Mouse (Mus musculus) midbrain, embryonic 10.5 days (tissue): Measurements from ENCODE around the gene Glipr1l3. TPM values are rescaled to one million over a fixed set of nuclear protein-coding genes. Genes with fewer than 3 reads are reported as not detected.
"Not testable (repeated sequence)": the region's sequence is repeated elsewhere in the genome, so short reads cannot be mapped to it uniquely, and the experiment has no call there.

ENCODE experiments used
- DNase-seq: peaks from one replicate; pipeline ENCODE4 v3.0.0-alpha.2; 2017; ENCODE audit warnings: low spot score
- H3K27ac ChIP-seq: fragments of 300-500 bp; sonication (generic); replicated peaks from 2 replicates; pipeline ENCODE4 v1.5.1; 2016; ENCODE audit warnings: mild to moderate bottlenecking
- H3K27me3 ChIP-seq: fragments of 300-500 bp; sonication (generic); 2 replicates; pipeline ENCODE4 v1.6.1; 2016; ENCODE audit warnings: low read depth, mild to moderate bottlenecking; ENCODE audit not compliant: poor library complexity, severe bottlenecking
- H3K36me3 ChIP-seq: fragments of 300-500 bp; sonication (generic); 2 replicates; pipeline ENCODE4 v1.6.1; 2016; ENCODE audit warnings: mild to moderate bottlenecking, moderate library complexity
- H3K4me1 ChIP-seq: fragments of 300-500 bp; sonication (generic); 2 replicates; pipeline ENCODE4 v1.6.1; 2016
- H3K4me3 ChIP-seq: fragments of 300-500 bp; sonication (generic); 2 replicates; pipeline ENCODE4 v1.5.1; 2016; ENCODE audit warnings: mild to moderate bottlenecking, moderate library complexity
- H3K9me3 ChIP-seq: fragments of 300-500 bp; sonication (generic); replicated peaks from 2 replicates; pipeline ENCODE4 v1.6.1; 2016; ENCODE audit warnings: mild to moderate bottlenecking
- WGBS: fragments of 180-500 bp; shearing (Covaris S2); methylation state at CpG from one replicate; pipeline ENCODE4 v1.1.7; 2016; 5-methylcytosine and 5-hydroxymethylcytosine counted together
- polyA plus RNA-seq: library from polyadenylated mRNA; unstranded; fragments of >200 nt; fragmentation: Nextera tagmentation; extraction: Ambion mirVana; gene quantifications from 2 replicates; pipeline ENCODE4 v1.2.1, GENCODE M21; 2016

Gene Glipr1l3
- polyA plus RNA-seq: not detected in 2 replicates

- H3K4me3 ChIP-seq: 0 out of 2 replicates have a peak within 1 kb of the TSS, but pooled peaks have one; percentile 9
- H3K36me3 ChIP-seq: not testable (repeated sequence)
- 24% methylated on average over 15 of the region's 15 CpGs for WGBS
These were observed at the start of gene Glipr1l3 for GRCm38 (mm10) chr10:112159882-112160560. Glipr1l3 (minus strand) TSS chr10:112160327.

GRCm38 (mm10) chr10:112203463-112203862 lies 43.3 kb upstream of the Glipr1l3 start:
- Histone ChIP-seq H3K36me3 (no peaks in the 10 kb centered on the region), H3K4me3 (no peak overlapping the region), H3K9me3 (no peaks in the 10 kb centered on the region), H3K27me3 (no peaks in the 10 kb centered on the region), H3K4me1 (no peaks in the 10 kb centered on the region), H3K27ac (no peak overlapping the region)
- WGBS: 71% methylated on average over 2 of the region's 2 CpGs
- peak; percentile 13 for DNase-seq

More at GRCm38 (mm10) chr10:112159882-112160560, at the start of gene Glipr1l3:
- not testable (repeated sequence) for H3K9me3 ChIP-seq, H3K27me3 ChIP-seq, H3K27ac ChIP-seq
- H3K4me1 ChIP-seq: peaks cover 21% of the 10 kb centered on the region
- peak; percentile 87 for DNase-seq

DNA sequence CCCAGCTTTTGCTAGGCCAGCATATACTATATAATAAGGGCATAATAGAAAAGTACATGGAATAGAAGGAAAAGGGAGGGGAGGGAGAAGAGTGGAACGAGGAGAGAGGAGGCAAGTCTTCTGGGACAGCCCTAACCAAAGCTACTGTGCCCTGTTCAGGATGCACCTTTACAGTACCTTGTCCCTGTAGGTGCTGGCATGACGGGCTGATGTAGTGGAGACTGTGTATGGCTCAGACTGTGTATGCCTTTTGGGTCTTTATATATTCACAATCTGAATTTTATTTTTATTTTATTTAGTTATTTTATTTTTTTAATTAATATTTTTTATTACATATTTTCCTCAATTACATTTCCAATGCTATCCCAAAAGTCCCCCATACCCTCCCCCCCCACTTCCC lies 33.8 kb upstream of the Glipr1l3 start:
- 90% methylated on average over 2 of the region's 2 CpGs for WGBS
- not testable (repeated sequence) for H3K9me3 ChIP-seq, H3K27me3 ChIP-seq, DNase-seq, H3K36me3 ChIP-seq, H3K4me3 ChIP-seq, H3K4me1 ChIP-seq, H3K27ac ChIP-seq

DNA sequence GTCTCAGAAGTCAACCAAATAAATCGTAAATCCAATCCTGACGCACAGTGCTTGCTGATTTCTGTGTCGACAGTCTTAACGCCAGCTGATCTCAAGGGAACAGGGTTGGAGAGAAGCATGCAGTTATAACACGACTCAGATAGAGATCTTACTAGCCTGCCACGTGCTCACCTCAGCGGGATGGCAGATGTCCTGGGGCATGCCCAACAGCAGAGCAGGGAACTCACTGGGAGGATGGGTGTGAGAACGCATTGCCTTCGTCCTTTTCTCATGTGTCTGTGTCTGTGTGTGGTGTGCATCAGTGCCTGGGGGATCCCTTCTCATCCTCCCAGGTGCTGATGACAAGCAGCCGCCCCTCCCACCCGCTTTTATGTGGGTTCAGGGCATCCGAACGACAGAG lies 16.9 kb upstream of the Glipr1l3 start:
- H3K36me3 ChIP-seq, H3K27ac ChIP-seq, DNase-seq, H3K4me1 ChIP-seq, H3K9me3 ChIP-seq, H3K4me3 ChIP-seq, H3K27me3 ChIP-seq: not testable (repeated sequence)
- 45% methylated on average over 13 of the region's 13 CpGs for WGBS

- H3K27ac ChIP-seq: peak within 1 kb of the TSS; percentile 76
These were observed 3.1 kb upstream of the Glipr1l3 start, which contains the start of gene Caps2 for GRCm38 (mm10) chr10:112163168-112163766. Caps2 (plus strand) TSS chr10:112163621.

GRCm38 (mm10) chr10:112139834-112140233 lies 20.3 kb downstream of the Glipr1l3 start:
- Histone ChIP-seq H3K27me3 (no peaks in the 10 kb centered on the region), H3K9me3 (no peaks in the 10 kb centered on the region), H3K27ac (no peak overlapping the region), H3K4me1 (no peaks in the 10 kb centered on the region), H3K36me3 (no peaks in the 10 kb centered on the region), H3K4me3 (no peak overlapping the region)
- DNase-seq: no peak
- 56% methylated on average over 2 of the region's 2 CpGs for WGBS

More at GRCm38 (mm10) chr10:112163168-112163766, 3.1 kb upstream of the Glipr1l3 start, which contains the start of gene Caps2:
- peak; percentile 67 for DNase-seq
- Histone ChIP-seq H3K4me1 (peaks cover 21% of the 10 kb centered on the region), H3K9me3 (no peaks in the 10 kb centered on the region), H3K4me3 (peak within 1 kb of the TSS; percentile 31; the same call in 1 of the 2 replicates), H3K27me3 (no peaks in the 10 kb centered on the region), H3K36me3 (no peaks in the 10 kb centered on the region)
- WGBS: 32% methylated on average over 4 of the region's 4 CpGs

- no peaks in the 10 kb centered on the region for H3K36me3 ChIP-seq
- H3K4me1 ChIP-seq: no peaks in the 10 kb centered on the region
- H3K4me3 ChIP-seq: peak overlapping the region; percentile 42
- no peaks in the 10 kb centered on the region for H3K9me3 ChIP-seq
- H3K27me3 ChIP-seq: no peaks in the 10 kb centered on the region
- no peak for DNase-seq
- WGBS: 46% methylated on average over 6 of the region's 6 CpGs
- peak overlapping the region; percentile 73 for H3K27ac ChIP-seq
These were observed 21.2 kb downstream of the Glipr1l3 start for GRCm38 (mm10) chr10:112138871-112139430.

DNA sequence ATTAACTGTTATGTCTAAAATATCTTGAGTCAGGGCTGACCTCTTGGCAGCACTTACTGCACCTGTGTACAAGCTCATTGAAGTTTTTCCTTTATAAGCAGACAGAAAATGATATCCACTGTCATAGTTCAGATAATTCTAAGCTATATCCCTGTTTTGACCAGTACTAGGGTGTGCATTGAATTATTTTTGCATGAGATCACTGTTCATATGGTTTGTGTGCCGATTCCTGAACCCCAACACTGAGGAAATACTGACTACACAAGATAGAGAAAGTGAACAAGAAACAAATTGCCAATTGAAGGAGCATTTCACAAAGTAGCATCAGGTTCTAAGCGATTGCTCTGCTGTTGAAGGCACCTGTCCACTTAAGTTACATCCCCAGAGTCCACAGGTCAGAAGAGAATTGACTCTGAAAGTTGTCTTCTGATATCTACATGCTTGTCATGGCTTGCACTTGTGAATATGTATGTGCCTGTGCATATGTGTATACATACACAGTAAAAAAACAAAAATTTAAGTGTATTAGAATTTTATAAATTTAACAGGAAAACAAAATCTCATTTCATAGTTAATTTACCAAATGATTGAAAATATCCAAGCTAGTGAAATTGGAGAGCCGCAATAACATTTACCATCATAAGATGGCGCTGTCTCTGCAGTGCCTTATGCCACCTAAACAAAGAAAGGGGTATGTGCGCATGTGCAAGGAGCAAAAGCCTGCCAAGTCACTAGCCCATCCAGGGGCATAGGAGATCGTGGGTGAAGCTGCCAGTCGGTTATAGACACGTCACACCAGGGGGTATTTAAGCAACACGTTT lies 21.9 kb downstream of the Glipr1l3 start:
- DNase-seq: peak; percentile 74
- Histone ChIP-seq H3K4me3 (peak overlapping the region; percentile 42), H3K27me3 (no peaks in the 10 kb centered on the region), H3K27ac (peak overlapping the region; percentile 73), H3K9me3 (no peaks in the 10 kb centered on the region), H3K4me1 (no peaks in the 10 kb centered on the region), H3K36me3 (no peaks in the 10 kb centered on the region)
- WGBS: 19% methylated on average over 9 of the region's 9 CpGs

GRCm38 (mm10) chr10:112132194-112132593 lies 27.9 kb downstream of the Glipr1l3 start:
- H3K4me3 ChIP-seq: no peak overlapping the region
- no peaks in the 10 kb centered on the region for H3K27me3 ChIP-seq
- H3K4me1 ChIP-seq: no peaks in the 10 kb centered on the region
- no peak overlapping the region for H3K27ac ChIP-seq
- 90% methylated on average over 3 of the region's 3 CpGs for WGBS
- H3K9me3 ChIP-seq: no peaks in the 10 kb centered on the region
- H3K36me3 ChIP-seq: no peaks in the 10 kb centered on the region
- no peak for DNase-seq

DNA sequence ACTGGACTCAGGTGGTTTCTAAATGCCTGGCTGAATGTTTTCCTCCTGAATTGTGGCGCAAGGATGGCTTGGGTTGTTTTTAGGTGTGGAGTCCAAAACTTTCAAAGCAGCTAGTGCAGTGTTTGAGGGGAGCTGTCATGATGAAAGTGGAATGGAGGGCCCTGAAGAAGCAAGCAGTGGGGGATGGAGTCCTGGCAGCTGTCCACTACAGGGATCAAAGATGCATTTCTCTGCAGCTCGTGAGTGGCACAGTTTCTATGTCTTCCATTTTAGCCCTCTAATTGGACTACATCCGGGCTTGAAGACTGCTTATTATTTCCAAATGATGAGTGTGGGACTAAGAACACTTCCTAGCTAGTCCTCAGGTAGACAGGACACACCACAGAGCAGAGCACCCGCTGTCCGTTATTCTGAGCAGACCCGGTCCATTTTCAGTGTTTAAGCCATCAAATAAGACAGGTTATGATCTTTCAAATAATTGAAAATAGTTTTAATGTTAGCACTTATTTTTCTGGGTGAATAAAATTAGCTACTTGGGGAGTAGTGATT lies 32.4 kb downstream of the Glipr1l3 start:
- not testable (repeated sequence) for H3K4me3 ChIP-seq, H3K27ac ChIP-seq, H3K27me3 ChIP-seq, H3K4me1 ChIP-seq, H3K9me3 ChIP-seq, DNase-seq, H3K36me3 ChIP-seq
- whole genome bisulfite sequencing: 81% methylated on average over 6 of the region's 6 CpGs

DNA sequence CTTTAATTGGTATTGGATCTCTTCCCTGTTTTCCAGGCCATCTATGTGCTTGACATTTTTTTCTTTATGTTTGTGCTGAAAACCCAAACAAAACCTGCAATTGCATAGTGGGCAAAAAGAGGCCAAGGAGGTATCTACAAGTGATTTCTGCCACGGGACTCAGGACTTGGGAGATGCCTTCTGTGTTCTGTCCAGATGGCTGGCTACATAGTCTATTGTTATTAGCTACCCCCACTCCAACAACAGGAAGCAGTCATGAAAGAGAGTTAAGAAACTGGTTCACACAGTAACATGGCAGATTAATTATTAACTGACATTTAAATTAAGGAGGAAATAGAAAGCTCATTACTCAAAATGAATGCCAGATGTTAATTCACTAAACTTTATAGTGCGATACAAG lies 35.0 kb downstream of the Glipr1l3 start:
- H3K4me3 ChIP-seq, H3K9me3 ChIP-seq, H3K36me3 ChIP-seq, H3K27me3 ChIP-seq, H3K4me1 ChIP-seq, DNase-seq, H3K27ac ChIP-seq: not testable (repeated sequence)
- WGBS: 70% methylated on average over 2 of the region's 2 CpGs

DNA sequence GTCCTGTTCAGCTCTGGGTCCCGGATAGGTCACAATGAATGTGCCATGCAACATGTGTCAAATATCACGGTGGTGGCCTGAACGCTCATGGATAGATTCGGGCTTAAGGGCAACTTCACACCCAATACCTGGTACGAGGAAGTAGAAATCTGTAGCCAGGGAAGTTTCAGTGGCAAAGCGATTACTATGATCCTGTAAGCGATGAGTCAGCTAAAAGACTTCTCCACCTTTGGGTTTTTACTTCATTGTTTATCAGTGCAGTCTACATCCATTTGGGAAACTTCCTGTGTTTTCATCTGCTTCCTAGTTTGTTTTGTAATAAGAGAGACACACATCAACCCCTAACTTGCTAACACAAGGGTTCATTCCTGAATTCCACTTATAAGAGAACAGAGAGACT lies 49.7 kb downstream of the Glipr1l3 start:
- H3K36me3 ChIP-seq: no peaks in the 10 kb centered on the region
- DNase-seq: no peak
- no peak overlapping the region for H3K4me3 ChIP-seq
- H3K4me1 ChIP-seq: no peaks in the 10 kb centered on the region
- no peak overlapping the region for H3K27ac ChIP-seq
- no peaks in the 10 kb centered on the region for H3K27me3 ChIP-seq
- WGBS: 92% methylated on average over 7 of the region's 7 CpGs
- no peaks in the 10 kb centered on the region for H3K9me3 ChIP-seq
